Mouse (Mus musculus) embryonic facial prominence, embryonic 15.5 days (tissue): ENCODE measurements at regions not wholly inside any gene's neighbourhood (a gene's known extent, or its start where the extent isn't known, plus 50 kb on each side); places are given as distances from the start of the nearest gene placed in this dataset.
A peak's percentile ranks its signal among the peaks of the same experiment; 100 is the strongest.

ENCODE experiments used
- ATAC-seq: fragments of 200-750 bp; cut with Nextera tagmentation; 2 replicates; pipeline ENCODE4 v1.8.0; 2017; ENCODE audit warnings: low read depth, moderate TSS enrichment; ENCODE audit not compliant: insufficient number of reproducible peaks, low FRiP score, low TSS enrichment
- H3K27ac ChIP-seq: fragments of 300-500 bp; sonication (generic); replicated peaks from 2 replicates; pipeline ENCODE4 v1.5.1; 2015; ENCODE audit warnings: mild to moderate bottlenecking, inconsistent platforms
- H3K27me3 ChIP-seq: fragments of 300-500 bp; sonication (generic); 2 replicates; pipeline ENCODE4 v1.6.1; 2015; ENCODE audit warnings: inconsistent platforms
- H3K36me3 ChIP-seq: fragments of 300-500 bp; sonication (generic); 2 replicates; pipeline ENCODE4 v1.6.1; 2015; ENCODE audit warnings: mild to moderate bottlenecking, inconsistent platforms
- H3K4me1 ChIP-seq: fragments of 300-500 bp; sonication (generic); 2 replicates; pipeline ENCODE4 v1.6.1; 2015; ENCODE audit warnings: inconsistent platforms
- H3K4me2 ChIP-seq: fragments of 300-500 bp; sonication (generic); replicated peaks from 2 replicates; pipeline ENCODE4 v1.6.1; 2015; ENCODE audit warnings: mild to moderate bottlenecking, inconsistent platforms
- H3K4me3 ChIP-seq: fragments of 300-500 bp; sonication (generic); replicated peaks from 2 replicates; pipeline ENCODE4 v1.5.1; 2015; ENCODE audit warnings: mild to moderate bottlenecking, inconsistent platforms
- H3K9ac ChIP-seq: fragments of 300-500 bp; sonication (generic); 2 replicates; pipeline ENCODE4 v1.6.1; 2015; ENCODE audit warnings: inconsistent platforms
- H3K9me3 ChIP-seq: fragments of 300-500 bp; sonication (generic); replicated peaks from 2 replicates; pipeline ENCODE4 v1.6.1; 2016; ENCODE audit warnings: inconsistent platforms
- WGBS: fragments of 180-500 bp; shearing (Covaris S2); methylation state at CpG from one replicate; pipeline ENCODE4 v1.1.7; 2015; 5-methylcytosine and 5-hydroxymethylcytosine counted together

GRCm38 (mm10) chr10:95773425-95773980, 69.2 kb downstream of the Gm33543 start:
- 81% methylated on average over 16 of the region's 16 CpGs for WGBS
- Histone ChIP-seq H3K27me3 (no peaks in the 10 kb centered on the region), H3K4me3 (no peak overlapping the region), H3K4me2 (no peak overlapping the region), H3K9me3 (no peaks in the 10 kb centered on the region), H3K27ac (no peak overlapping the region), H3K4me1 (0 out of 2 replicates have a peak, but pooled peaks cover 2% of the 10 kb centered on the region), H3K9ac (no peak overlapping the region), H3K36me3 (no peaks in the 10 kb centered on the region)
- peak; percentile 24; the same call in 1 of the 2 replicates for ATAC-seq

- Histone ChIP-seq H3K9ac (no peak overlapping the region), H3K4me2 (no peak overlapping the region), H3K4me3 (no peak overlapping the region), H3K27me3 (no peaks in the 10 kb centered on the region), H3K27ac (no peak overlapping the region), H3K4me1 (0 out of 2 replicates have a peak, but pooled peaks cover 2% of the 10 kb centered on the region), H3K36me3 (no peaks in the 10 kb centered on the region), H3K9me3 (no peaks in the 10 kb centered on the region)
- WGBS = 91% methylated on average over 9 of the region's 9 CpGs
- ATAC-seq = peak; percentile 4; the same call in 1 of the 2 replicates
These were observed 69.8 kb downstream of the Gm33543 start for GRCm38 (mm10) chr10:95772811-95773424.

GRCm38 (mm10) chr10:95768974-95769373, 73.8 kb downstream of the Gm33543 start:
- Histone ChIP-seq H3K9me3 (no peaks in the 10 kb centered on the region; the same call in 1 of the 2 replicates), H3K4me2 (no peak overlapping the region), H3K36me3 (no peaks in the 10 kb centered on the region), H3K9ac (no peak overlapping the region), H3K4me3 (no peak overlapping the region), H3K27me3 (no peaks in the 10 kb centered on the region), H3K27ac (no peak overlapping the region), H3K4me1 (0 out of 2 replicates have a peak, but pooled peaks cover 2% of the 10 kb centered on the region)
- no peak for ATAC-seq
- WGBS = 70% methylated on average over 8 of the region's 8 CpGs

GRCm38 (mm10) chr10:95767526-95768161, 75.1 kb downstream of the Gm33543 start:
- no peaks in the 10 kb centered on the region for H3K36me3 ChIP-seq
- WGBS = 56% methylated on average over 7 of the region's 7 CpGs
- no peaks in the 10 kb centered on the region; the same call in 1 of the 2 replicates for H3K9me3 ChIP-seq
- H3K27me3 ChIP-seq = no peaks in the 10 kb centered on the region
- H3K9ac ChIP-seq = no peak overlapping the region
- H3K27ac ChIP-seq = no peak overlapping the region
- no peak overlapping the region for H3K4me2 ChIP-seq
- H3K4me3 ChIP-seq = no peak overlapping the region
- no peak for ATAC-seq
- H3K4me1 ChIP-seq = no peaks in the 10 kb centered on the region

GRCm38 (mm10) chr10:95764129-95764528, 78.6 kb downstream of the Gm33543 start:
- no peak overlapping the region for H3K4me2 ChIP-seq
- no peaks in the 10 kb centered on the region for H3K36me3 ChIP-seq
- H3K27ac ChIP-seq = no peak overlapping the region
- H3K4me3 ChIP-seq = no peak overlapping the region
- H3K27me3 ChIP-seq = no peaks in the 10 kb centered on the region
- WGBS = 68% methylated on average over 4 of the region's 4 CpGs
- ATAC-seq = no peak
- no peaks in the 10 kb centered on the region; the same call in 1 of the 2 replicates for H3K9me3 ChIP-seq
- H3K9ac ChIP-seq = no peak overlapping the region
- no peaks in the 10 kb centered on the region for H3K4me1 ChIP-seq

GRCm38 (mm10) chr10:95762632-95763031, 80.1 kb downstream of the Gm33543 start:
- Histone ChIP-seq H3K27ac (no peak overlapping the region), H3K4me1 (no peaks in the 10 kb centered on the region), H3K4me2 (no peak overlapping the region), H3K36me3 (no peaks in the 10 kb centered on the region), H3K27me3 (no peaks in the 10 kb centered on the region), H3K4me3 (no peak overlapping the region), H3K9me3 (no peaks in the 10 kb centered on the region; the same call in 1 of the 2 replicates), H3K9ac (no peak overlapping the region)
- ATAC-seq = no peak
- whole genome bisulfite sequencing = 69% methylated on average over 8 of the region's 8 CpGs

- no peaks in the 10 kb centered on the region; the same call in 1 of the 2 replicates for H3K9me3 ChIP-seq
- no peak for ATAC-seq
- H3K4me3 ChIP-seq = no peak overlapping the region
- H3K36me3 ChIP-seq = no peaks in the 10 kb centered on the region
- no peaks in the 10 kb centered on the region for H3K4me1 ChIP-seq
- no peaks in the 10 kb centered on the region for H3K27me3 ChIP-seq
- no peak overlapping the region for H3K27ac ChIP-seq
- H3K9ac ChIP-seq = no peak overlapping the region
- 86% methylated on average over 4 of the region's 4 CpGs for WGBS
- H3K4me2 ChIP-seq = no peak overlapping the region
These were observed 80.8 kb downstream of the Gm33543 start for GRCm38 (mm10) chr10:95761969-95762368.

GRCm38 (mm10) chr10:95760121-95760870, 82.4 kb downstream of the Gm33543 start:
- Histone ChIP-seq H3K9ac (no peak overlapping the region), H3K36me3 (no peaks in the 10 kb centered on the region), H3K4me1 (no peaks in the 10 kb centered on the region), H3K27ac (no peak overlapping the region), H3K9me3 (no peaks in the 10 kb centered on the region), H3K27me3 (no peaks in the 10 kb centered on the region), H3K4me2 (no peak overlapping the region), H3K4me3 (no peak overlapping the region)
- 87% methylated on average over 9 of the region's 9 CpGs for WGBS
- ATAC-seq = no peak

- no peak for ATAC-seq
- Histone ChIP-seq H3K4me1 (no peaks in the 10 kb centered on the region), H3K4me2 (no peak overlapping the region), H3K9me3 (no peaks in the 10 kb centered on the region), H3K36me3 (no peaks in the 10 kb centered on the region), H3K27ac (no peak overlapping the region), H3K9ac (no peak overlapping the region), H3K4me3 (no peak overlapping the region), H3K27me3 (no peaks in the 10 kb centered on the region)
- 90% methylated on average over 8 of the region's 8 CpGs for WGBS
These were observed 84.5 kb downstream of the Gm33543 start for GRCm38 (mm10) chr10:95758181-95758580.

- Histone ChIP-seq H3K4me1 (no peaks in the 10 kb centered on the region), H3K27ac (no peak overlapping the region), H3K27me3 (no peaks in the 10 kb centered on the region), H3K4me3 (no peak overlapping the region), H3K9me3 (no peaks in the 10 kb centered on the region), H3K9ac (no peak overlapping the region), H3K36me3 (no peaks in the 10 kb centered on the region), H3K4me2 (no peak overlapping the region)
- 89% methylated on average over 3 of the region's 3 CpGs for WGBS
- ATAC-seq = no peak
These were observed 82.2 kb upstream of the Anapc15-ps start for GRCm38 (mm10) chr10:95755429-95755828.

- Histone ChIP-seq H3K27ac (no peak overlapping the region), H3K4me2 (no peak overlapping the region), H3K9ac (no peak overlapping the region), H3K27me3 (no peaks in the 10 kb centered on the region), H3K36me3 (no peaks in the 10 kb centered on the region), H3K4me3 (no peak overlapping the region), H3K4me1 (no peaks in the 10 kb centered on the region), H3K9me3 (no peaks in the 10 kb centered on the region)
- WGBS = 77% methylated on average over 11 of the region's 11 CpGs
- no peak for ATAC-seq
These were observed 80.2 kb upstream of the Anapc15-ps start for GRCm38 (mm10) chr10:95753396-95753905.
